Mouse (Mus musculus) heart, postnatal 4 days (tissue): Measurements from ENCODE around the gene Stum. TPM values are rescaled to one million over a fixed set of nuclear protein-coding genes. Genes with fewer than 3 reads are reported as not detected.
A peak's percentile ranks its signal among the peaks of the same experiment; 100 is the strongest.
"Not testable (repeated sequence)": the region's sequence is repeated elsewhere in the genome, so short reads cannot be mapped to it uniquely, and the experiment has no call there.

ENCODE experiments used
- DNase-seq: peaks from one replicate; pipeline ENCODE4 v3.0.0; 2021
- total RNA-seq, 2 experiments: library from RNA; stranded (reverse); gene quantifications; 2 replicates each; pipeline ENCODE4 v1.2.3; 2021

Gene Stum
- 1 to 10 TPM in 1 of 2 experiments, under 1 TPM in 1; 0.74 to 1.6 TPM for total RNA-seq

- DNase-seq, result peak; percentile 81
These were observed at the start of gene Stum for GRCm38 (mm10) chr1:180483399-180484291. TSS of gene Stum (minus strand) at chr1:180483504.

- no peak for DNase-seq
These were observed 49.4 kb upstream of the Stum start for GRCm38 (mm10) chr1:180532671-180533070.

GRCm38 (mm10) chr1:180530457-180531263, 47.4 kb upstream of the Stum start:
- no peak for DNase-seq

- DNase-seq, result no peak
These were observed 46.5 kb upstream of the Stum start for GRCm38 (mm10) chr1:180529847-180530246.

GRCm38 (mm10) chr1:180525301-180525700, 42.0 kb upstream of the Stum start:
- no peak for DNase-seq

- DNase-seq, result no peak
These were observed 40.0 kb upstream of the Stum start for GRCm38 (mm10) chr1:180523320-180523719.

GRCm38 (mm10) chr1:180520190-180520589, 36.9 kb upstream of the Stum start:
- DNase-seq, result no peak

GRCm38 (mm10) chr1:180519520-180519919, 36.2 kb upstream of the Stum start:
- no peak for DNase-seq

GRCm38 (mm10) chr1:180518899-180519298, 35.6 kb upstream of the Stum start:
- not testable (repeated sequence) for DNase-seq

- no peak for DNase-seq
These were observed 35.1 kb upstream of the Stum start for GRCm38 (mm10) chr1:180518412-180518811.

GRCm38 (mm10) chr1:180517390-180518054, 34.2 kb upstream of the Stum start:
- DNase-seq, result no peak

- DNase-seq, result no peak
These were observed 30.8 kb upstream of the Stum start for GRCm38 (mm10) chr1:180514077-180514476.

GRCm38 (mm10) chr1:180510879-180511278, 27.6 kb upstream of the Stum start:
- DNase-seq, result no peak

- DNase-seq, result no peak
These were observed 27.1 kb upstream of the Stum start for GRCm38 (mm10) chr1:180510442-180510841.

GRCm38 (mm10) chr1:180508662-180509061, 25.4 kb upstream of the Stum start:
- no peak for DNase-seq

GRCm38 (mm10) chr1:180507291-180507791, 24.0 kb upstream of the Stum start:
- no peak for DNase-seq

GRCm38 (mm10) chr1:180506341-180506740, 23.0 kb upstream of the Stum start:
- no peak for DNase-seq

- no peak for DNase-seq
These were observed 21.6 kb upstream of the Stum start for GRCm38 (mm10) chr1:180504899-180505298.

GRCm38 (mm10) chr1:180503484-180503883, 20.2 kb upstream of the Stum start:
- DNase-seq, result no peak

GRCm38 (mm10) chr1:180502566-180502965, 19.3 kb upstream of the Stum start:
- no peak for DNase-seq

- no peak for DNase-seq
These were observed 17.3 kb upstream of the Stum start for GRCm38 (mm10) chr1:180500641-180501040.

- no peak for DNase-seq
These were observed 16.9 kb upstream of the Stum start for GRCm38 (mm10) chr1:180500218-180500617.

GRCm38 (mm10) chr1:180499766-180500165, 16.5 kb upstream of the Stum start:
- DNase-seq, result no peak
